Mouse (Mus musculus) B cell, adult (primary cell): ENCODE data around the gene Elmo1. TPM values are rescaled to one million over a fixed set of nuclear protein-coding genes. Genes with fewer than 3 reads are reported as not detected.

ENCODE experiments used
- total RNA-seq: library from RNA; stranded (reverse); gene quantifications from 4 replicates; pipeline ENCODE4 v1.2.4, GENCODE M21; 2023; ENCODE audit not compliant: inconsistent age

The Elmo1 gene
- total RNA-seq = 117 to 127 TPM (median 122 TPM) in 4 replicates

DNA sequence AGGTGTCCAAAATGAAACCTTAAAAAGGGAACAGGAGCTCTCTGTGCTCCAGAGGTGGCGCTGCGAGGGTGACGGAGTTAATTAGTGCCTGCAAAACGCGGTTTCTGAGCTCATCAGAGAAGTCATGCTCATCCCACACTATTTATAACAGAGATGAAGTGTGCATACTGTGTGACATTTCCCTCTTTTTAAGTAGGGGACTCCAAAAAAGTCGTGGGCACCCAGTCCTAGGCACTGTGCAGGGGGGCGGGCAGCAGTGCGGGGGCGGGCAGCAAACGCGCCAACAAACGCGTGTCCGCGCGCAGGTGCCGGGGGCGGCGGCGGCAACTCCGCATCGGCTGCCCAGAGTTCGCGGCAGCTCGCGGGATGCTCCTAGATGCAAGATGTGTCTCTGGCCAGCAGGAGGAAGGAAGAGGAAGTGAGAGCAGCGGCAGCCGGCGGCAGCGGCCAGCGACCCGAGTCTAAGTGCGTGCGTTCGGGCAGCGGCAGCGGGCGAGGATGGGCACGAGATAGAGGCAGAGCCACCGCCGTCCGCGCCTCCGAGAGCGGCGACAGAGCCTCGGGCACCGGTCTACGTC is at the start of gene Elmo1:
Elmo1 (plus strand) TSS at position 464 of the 578 bp plus-strand sequence.

